Mouse (Mus musculus) CH12.LX (cell line): ENCODE data around the gene Pilra. TPM values are rescaled to one million over a fixed set of nuclear protein-coding genes. Genes with fewer than 3 reads are reported as not detected.
A peak's percentile ranks its signal among the peaks of the same experiment; 100 is the strongest.

Source experiments
- DNase-seq: peaks from one replicate; pipeline ENCODE4 v3.0.0-alpha.2; 2013; ENCODE audit errors: extremely low read depth
- H3K27ac ChIP-seq: 2 replicates; pipeline ENCODE4 v1.5.1; 2012; ENCODE audit warnings: low read depth, mild to moderate bottlenecking, control low read depth, moderate library complexity; ENCODE audit not compliant: insufficient read depth
- H3K27me3 ChIP-seq: replicated peaks from 2 replicates; pipeline ENCODE3; 2012; ENCODE audit warnings: inconsistent platforms
- H3K36me3 ChIP-seq, 2 experiments: replicated peaks in 1 of 2; 2 replicates each; pipeline versions ENCODE3 to v1.6.1; 2012; ENCODE audit warnings: inconsistent platforms in 1 of 2, low read length in 1 of 2, mild to moderate bottlenecking in 1 of 2, mixed read lengths in 1 of 2, moderate library complexity in 1 of 2; ENCODE audit not compliant: control insufficient read depth in 1 of 2, insufficient read depth in 1 of 2
- H3K4me1 ChIP-seq, 2 experiments: 2 replicates each; pipeline ENCODE4 v1.6.1; 2012; ENCODE audit warnings: inconsistent platforms in 1 of 2, moderate library complexity in 1 of 2; ENCODE audit not compliant: insufficient read depth in 2 of 2, control insufficient read depth in 1 of 2
- H3K4me2 ChIP-seq: 2 replicates; pipeline ENCODE4 v1.6.1; 2012; ENCODE audit warnings: low read depth, mild to moderate bottlenecking, control low read depth; ENCODE audit not compliant: poor library complexity, insufficient read depth, severe bottlenecking
- H3K4me3 ChIP-seq, 3 experiments: fragments of 150-350 bp in 1 of 3; sonication (generic) in 1 of 3; replicated peaks in 1 of 3; 2 replicates each; pipeline versions ENCODE3 to v1.5.1; 2011 to 2012; ENCODE audit warnings: low read depth in 2 of 3, low read length in 2 of 3, mild to moderate bottlenecking in 2 of 3, moderate library complexity in 2 of 3, control low read depth in 1 of 3, improper control_type of control experiment in 1 of 3, inconsistent platforms in 1 of 3, mixed read lengths in 1 of 3; ENCODE audit not compliant: poor library complexity in 1 of 3
- H3K79me2 ChIP-seq: replicated peaks from 2 replicates; pipeline ENCODE4 v1.6.1; 2012; ENCODE audit warnings: mild to moderate bottlenecking, moderate library complexity; ENCODE audit not compliant: control insufficient read depth, poor library complexity, insufficient read depth, severe bottlenecking; ENCODE audit errors: extremely low read depth
- H3K9ac ChIP-seq: 2 replicates; pipeline ENCODE4 v1.6.1; 2012; ENCODE audit warnings: low read depth, mild to moderate bottlenecking, control low read depth, moderate library complexity; ENCODE audit not compliant: insufficient read depth
- H3K9me3 ChIP-seq: replicated peaks from 2 replicates; pipeline ENCODE3; 2012; ENCODE audit warnings: low read length, inconsistent platforms, mixed read lengths
- CHD1 ChIP-seq: IDR thresholded peaks from 2 replicates; pipeline ENCODE4 v1.6.1; 2012; ENCODE audit warnings: low read depth, low read length, improper control_type of control experiment, inconsistent platforms
- CHD2 ChIP-seq: IDR thresholded peaks from 2 replicates; pipeline ENCODE4 v1.6.1; 2011; ENCODE audit warnings: low read length, improper control_type of control experiment
- CTCF ChIP-seq, 2 experiments: IDR thresholded peaks in 1 of 2; conservative IDR thresholded peaks in 1 of 2; 2 replicates each; pipeline ENCODE4 v1.5.1; 2011 to 2012; ENCODE audit warnings: low read depth in 2 of 2, low read length in 2 of 2, improper control_type of control experiment in 1 of 2, inconsistent platforms in 1 of 2, mild to moderate bottlenecking in 1 of 2, moderate library complexity in 1 of 2
- EP300 ChIP-seq: IDR thresholded peaks from 2 replicates; pipeline ENCODE4 v1.6.1; 2011; ENCODE audit warnings: low read length, improper control_type of control experiment
- GABPA ChIP-seq: IDR thresholded peaks from 2 replicates; pipeline ENCODE4 v1.6.1; 2012; ENCODE audit warnings: low read depth, low read length, improper control_type of control experiment, inconsistent platforms; ENCODE audit not compliant: insufficient replicate concordance
- HCFC1 ChIP-seq: IDR thresholded peaks from 2 replicates; pipeline ENCODE4 v1.6.1; 2012; ENCODE audit warnings: low read depth, mild to moderate bottlenecking, inconsistent platforms, low read length, improper control_type of control experiment
- IRF4 ChIP-seq: IDR thresholded peaks from 2 replicates; pipeline ENCODE4 v1.6.1; 2014; ENCODE audit warnings: low read depth, mild to moderate bottlenecking, inconsistent platforms, low read length, improper control_type of control experiment
- JUND ChIP-seq: conservative IDR thresholded peaks from 2 replicates; pipeline ENCODE4 v1.6.1; 2011; ENCODE audit warnings: low read depth, low read length, improper control_type of control experiment
- KAT2A ChIP-seq: IDR thresholded peaks from 2 replicates; pipeline ENCODE4 v1.6.1; 2012; ENCODE audit warnings: low read length, improper control_type of control experiment, inconsistent platforms; ENCODE audit not compliant: insufficient replicate concordance
- MAFK ChIP-seq: IDR thresholded peaks from 2 replicates; pipeline ENCODE4 v1.6.1; 2011; ENCODE audit warnings: low read length, improper control_type of control experiment; ENCODE audit not compliant: insufficient replicate concordance
- MAX ChIP-seq: IDR thresholded peaks from 2 replicates; pipeline ENCODE4 v1.6.1; 2011; ENCODE audit warnings: low read length, improper control_type of control experiment
- MAZ ChIP-seq: IDR thresholded peaks from 2 replicates; pipeline ENCODE4 v1.6.1; 2012; ENCODE audit warnings: low read depth, mild to moderate bottlenecking, inconsistent platforms, low read length, improper control_type of control experiment, moderate library complexity
- MXI1 ChIP-seq: IDR thresholded peaks from 2 replicates; pipeline ENCODE4 v1.6.1; 2011; ENCODE audit warnings: mild to moderate bottlenecking, low read depth, low read length, improper control_type of control experiment
- MYC ChIP-seq: IDR thresholded peaks from 2 replicates; pipeline ENCODE4 v1.6.1; 2011; ENCODE audit warnings: low read depth, mild to moderate bottlenecking, improper control_type of control experiment, low read length
- NELFE ChIP-seq: IDR thresholded peaks from 2 replicates; pipeline ENCODE4 v1.6.1; 2011; ENCODE audit warnings: low read depth, low read length, improper control_type of control experiment
- NRF1 ChIP-seq: IDR thresholded peaks from 2 replicates; pipeline ENCODE4 v1.6.1; 2014; ENCODE audit warnings: low read depth, mild to moderate bottlenecking, inconsistent platforms, low read length, improper control_type of control experiment, moderate library complexity
- PAX5 ChIP-seq: IDR thresholded peaks from 2 replicates; pipeline ENCODE4 v1.6.1; 2012; ENCODE audit warnings: low read length, inconsistent platforms, mixed read lengths
- POLR2A ChIP-seq: IDR thresholded peaks from 2 replicates; pipeline ENCODE4 v1.6.1; 2011; ENCODE audit warnings: low read depth, mild to moderate bottlenecking, improper control_type of control experiment, low read length
- POLR2AphosphoS2 ChIP-seq: IDR thresholded peaks from 2 replicates; pipeline ENCODE4 v1.6.1; 2011; ENCODE audit warnings: low read depth, low read length, improper control_type of control experiment
- RAD21 ChIP-seq: IDR thresholded peaks from 2 replicates; pipeline ENCODE4 v1.6.1; 2011; ENCODE audit warnings: low read depth, mild to moderate bottlenecking, low read length, improper control_type of control experiment, moderate library complexity
- RCOR1 ChIP-seq: conservative IDR thresholded peaks from 2 replicates; pipeline ENCODE4 v1.6.1; 2012; ENCODE audit warnings: low read depth, mild to moderate bottlenecking, inconsistent platforms, low read length, improper control_type of control experiment
- TCF12 ChIP-seq: IDR thresholded peaks from 2 replicates; pipeline ENCODE4 v1.6.1; 2014; ENCODE audit warnings: low read depth, mild to moderate bottlenecking, inconsistent platforms, low read length, improper control_type of control experiment
- UBTF ChIP-seq: IDR thresholded peaks from 2 replicates; pipeline ENCODE4 v1.6.1; 2012; ENCODE audit warnings: low read depth, mild to moderate bottlenecking, inconsistent platforms, low read length, improper control_type of control experiment, moderate library complexity
- USF2 ChIP-seq: conservative IDR thresholded peaks from 2 replicates; pipeline ENCODE4 v1.6.1; 2011; ENCODE audit warnings: low read depth, low read length, improper control_type of control experiment
- ZKSCAN1 ChIP-seq: IDR thresholded peaks from 2 replicates; pipeline ENCODE4 v1.6.1; 2012; ENCODE audit warnings: low read depth, inconsistent platforms, low read length, improper control_type of control experiment, borderline replicate concordance
- dilution Hi-C: fragments of 300-500 bp; cut with MboI; formaldehyde crosslinking; loops from 2 replicates; pipeline ENCODE4 v1.14.3; 2020; ENCODE audit warnings: low sequenced_read_pairs; ENCODE audit not compliant: extremely low pct_unique_long_range_greater_than_20kb, extremely low pct_ligation_motif_present
- in situ Hi-C: fragments of 300-500 bp; cut with MboI; formaldehyde crosslinking; loops from 3 replicates; pipeline ENCODE4 v1.14.3; 2019; ENCODE audit warnings: low sequenced_read_pairs, low pct_ligation_motif_present, low pct_unique_long_range_greater_than_20kb, mixed read lengths
- polyA plus RNA-seq: library from polyadenylated mRNA; unstranded; fragments of >175 nt; gene quantifications from 2 replicates; pipeline ENCODE4 v1.2.1, GENCODE M21; 2012; ENCODE audit warnings: low read depth; ENCODE audit not compliant: insufficient read length
- total RNA-seq, 2 experiments: library from RNA; depleted of rRNA; stranded (reverse); fragments of 300-350 nt in 1 of 2; fragments of >200 nt in 1 of 2; gene quantifications; 2 replicates each; pipeline ENCODE4 v1.2.3; 2012 to 2014

Pilra gene
- total and polyA plus RNA-seq, 3 experiments = 0.08 to 0.66 TPM; not detected in 1

- peaks cover 34 to 67% of the 10 kb centered on the region in 2 experiments for H3K4me1 ChIP-seq
- H3K36me3 ChIP-seq = no peaks in the 10 kb centered on the region
- dilution Hi-C loops = no loop called here
- H3K79me2 ChIP-seq = no peaks in the 10 kb centered on the region
- in situ Hi-C loops = no loop called here
- H3K9me3 ChIP-seq = no peaks in the 10 kb centered on the region
- no peak for DNase-seq
- no peaks in the 10 kb centered on the region for H3K27me3 ChIP-seq
- no peak overlapping the region for H3K4me3 ChIP-seq
- TF ChIP-seq RAD21 (no peak), POLR2AphosphoS2 (no peak), GABPA (no peak), UBTF (no peak), MAX (no peak), NELFE (no peak), CHD1 (no peak), POLR2A (no peak), MAZ (no peak), MYC (no peak), RCOR1 (no peak), MXI1 (no peak), IRF4 (no peak), ZKSCAN1 (no peak), CTCF (conservative IDR thresholded peaks at IDR 0.05 in 1 of 2, IDR thresholded peaks at IDR 0.05 in 1 of 2; ENCODE audit: low read depth in 2 of 2, low read length in 2 of 2) (no peak), KAT2A (no peak)
- H3K4me2 ChIP-seq = no peak overlapping the region
- H3K27ac ChIP-seq = no peak overlapping the region
- H3K9ac ChIP-seq = no peak overlapping the region
Measured at GRCm38 (mm10) chr5:137822126-137822525, 14.0 kb downstream of the Pilra start.

GRCm38 (mm10) chr5:137817466-137818222 is 18.4 kb downstream of the Pilra start:
- dilution Hi-C loops = no loop called here
- peaks cover 11 to 32% of the 10 kb centered on the region in 2 experiments for H3K4me1 ChIP-seq
- TF ChIP-seq IRF4 = peak; percentile 8; the same call in 1 of the 2 replicates
- no peak for TF ChIP-seq CHD1
- no peak for TF ChIP-seq MAX
- TF ChIP-seq JUND = 0 out of 2 replicates have a peak, but pooled peaks have one; percentile 13
- no peak for TF ChIP-seq HCFC1
- TF ChIP-seq ZKSCAN1 = no peak
- no peak; the same call in 1 of the 2 replicates for TF ChIP-seq TCF12
- TF ChIP-seq NRF1 = no peak
- no peak for TF ChIP-seq MAFK
- TF ChIP-seq POLR2A = no peak
- 0 out of 2 replicates have a peak, but pooled peaks have one; percentile 29 for TF ChIP-seq EP300
- no peak for TF ChIP-seq PAX5
- TF ChIP-seq MYC = no peak
- TF ChIP-seq KAT2A = no peak
- TF ChIP-seq NELFE = no peak
- no peak for TF ChIP-seq RAD21
- TF ChIP-seq MXI1 = no peak
- TF ChIP-seq USF2 = no peak
- TF ChIP-seq CHD2 = peak; percentile 61
- no peak for TF ChIP-seq RCOR1
- peaks cover 3% of the 10 kb centered on the region for H3K9me3 ChIP-seq
- DNase-seq = peak; percentile 53
- H3K4me2 ChIP-seq = no peak overlapping the region
- no peak overlapping the region for H3K9ac ChIP-seq
- H3K27ac ChIP-seq = no peak overlapping the region
- H3K27me3 ChIP-seq = no peaks in the 10 kb centered on the region
- no peaks in the 10 kb centered on the region for H3K36me3 ChIP-seq
- no peaks in the 10 kb centered on the region for H3K79me2 ChIP-seq
- H3K4me3 ChIP-seq = no peak overlapping the region
- in situ Hi-C loops = no loop called here
